Mouse (Mus musculus) midbrain, postnatal 0 days (tissue): Measurements from ENCODE around the gene Cfap299. TPM values are rescaled to one million over a fixed set of nuclear protein-coding genes. Genes with fewer than 3 reads are reported as not detected.

ENCODE experiments used
- ATAC-seq: fragments of 200-750 bp; cut with Nextera tagmentation; 2 replicates; pipeline ENCODE4 v1.8.0; 2017; ENCODE audit warnings: moderate number of reproducible peaks, mild to moderate bottlenecking, moderate TSS enrichment, moderate library complexity; ENCODE audit not compliant: low FRiP score
- DNase-seq: peaks from one replicate; pipeline ENCODE4 v3.0.0-alpha.2; 2015; ENCODE audit warnings: low spot score
- H3K27ac ChIP-seq: fragments of 300-500 bp; sonication (generic); 2 replicates; pipeline ENCODE4 v1.5.1; 2014; ENCODE audit warnings: low read depth, mild to moderate bottlenecking, low read length, mixed read lengths
- H3K27me3 ChIP-seq: fragments of 300-500 bp; sonication (generic); 2 replicates; pipeline ENCODE4 v1.6.1; 2014; ENCODE audit warnings: low read length, control low read depth, mixed read lengths; ENCODE audit not compliant: insufficient read depth
- H3K36me3 ChIP-seq: fragments of 300-500 bp; sonication (generic); 2 replicates; pipeline ENCODE4 v1.6.1; 2014; ENCODE audit warnings: low read length, control low read depth, mixed read lengths; ENCODE audit not compliant: insufficient read depth
- H3K4me1 ChIP-seq: fragments of 300-500 bp; sonication (generic); 2 replicates; pipeline ENCODE4 v1.6.1; 2014; ENCODE audit warnings: mild to moderate bottlenecking, control low read depth, antibody characterized with exemption, low read length, mixed read lengths; ENCODE audit not compliant: insufficient read depth
- H3K4me2 ChIP-seq: fragments of 300-500 bp; sonication (generic); 2 replicates; pipeline ENCODE4 v1.6.1; 2014; ENCODE audit warnings: low read depth, mild to moderate bottlenecking, low read length, mixed read lengths; ENCODE audit not compliant: poor library complexity, severe bottlenecking
- H3K4me3 ChIP-seq: fragments of 300-500 bp; sonication (generic); 2 replicates; pipeline ENCODE4 v1.5.1; 2014; ENCODE audit warnings: low read depth, mild to moderate bottlenecking, low read length, moderate library complexity
- H3K9ac ChIP-seq: fragments of 300-500 bp; sonication (generic); replicated peaks from 2 replicates; pipeline ENCODE4 v1.6.1; 2014; ENCODE audit warnings: mild to moderate bottlenecking, low read length, moderate library complexity, mixed read lengths; ENCODE audit not compliant: poor library complexity, severe bottlenecking
- H3K9me3 ChIP-seq: fragments of 300-500 bp; sonication (generic); 2 replicates; pipeline ENCODE4 v1.6.1; 2016; ENCODE audit warnings: low read length, control low read depth
- CTCF ChIP-seq: IDR thresholded peaks from 2 replicates; pipeline ENCODE4 v1.5.1; 2016; ENCODE audit warnings: antibody characterized with exemption, mild to moderate bottlenecking
- WGBS: fragments of 180-500 bp; shearing (Covaris S2); extraction: QIAGEN DNeasy Blood & Tissue Kit; methylation state at CpG from one replicate; pipeline ENCODE4 v1.1.7; 2014; 5-methylcytosine and 5-hydroxymethylcytosine counted together
- polyA plus RNA-seq: library from polyadenylated mRNA; unstranded; fragments of >200 nt; fragmentation: Nextera tagmentation; extraction: Ambion mirVana; gene quantifications from 2 replicates; pipeline ENCODE4 v1.2.1, GENCODE M21; 2015
- total RNA-seq: library from RNA; depleted of rRNA; stranded (reverse); fragments of >200 nt; gene quantifications from 2 replicates; pipeline ENCODE4 v1.2.3, GENCODE M21; 2014

Cfap299 gene
- total and polyA plus RNA-seq, 2 experiments from 2014 or later, result 1.5 to 3.4 TPM

- no peak for ATAC-seq
- no peak for DNase-seq
- Histone ChIP-seq H3K27ac (no peak overlapping the region), H3K4me1 (no peaks in the 10 kb centered on the region), H3K9ac (no peak overlapping the region), H3K27me3 (no peaks in the 10 kb centered on the region), H3K9me3 (no peaks in the 10 kb centered on the region), H3K36me3 (no peaks in the 10 kb centered on the region), H3K4me3 (no peak overlapping the region), H3K4me2 (no peak overlapping the region)
- TF ChIP-seq CTCF, result no peak
- 89% methylated on average over 3 of the region's 3 CpGs for WGBS
Measured at GRCm38 (mm10) chr5:98476539-98476938, 147.4 kb downstream of the Cfap299 start.

GRCm38 (mm10) chr5:98477261-98477660 is 148.2 kb downstream of the Cfap299 start:
- Histone ChIP-seq H3K4me3 (no peak overlapping the region), H3K27ac (no peak overlapping the region), H3K9ac (no peak overlapping the region), H3K4me1 (no peaks in the 10 kb centered on the region), H3K27me3 (no peaks in the 10 kb centered on the region), H3K36me3 (no peaks in the 10 kb centered on the region), H3K4me2 (no peak overlapping the region), H3K9me3 (no peaks in the 10 kb centered on the region)
- 85% methylated on average over 8 of the region's 8 CpGs for WGBS
- DNase-seq (no peak), ATAC-seq (no peak)
- TF ChIP-seq CTCF, result no peak

GRCm38 (mm10) chr5:98483507-98483906 is 154.4 kb downstream of the Cfap299 start:
- H3K9ac ChIP-seq, result no peak overlapping the region
- DNase-seq, result no peak
- no peaks in the 10 kb centered on the region for H3K27me3 ChIP-seq
- H3K4me3 ChIP-seq, result no peak overlapping the region
- 66% methylated on average over 5 of the region's 5 CpGs for WGBS
- H3K27ac ChIP-seq, result no peak overlapping the region
- no peak for TF ChIP-seq CTCF
- H3K36me3 ChIP-seq, result no peaks in the 10 kb centered on the region
- H3K4me2 ChIP-seq, result no peak overlapping the region
- no peaks in the 10 kb centered on the region for H3K4me1 ChIP-seq
- ATAC-seq, result no peak
- no peaks in the 10 kb centered on the region for H3K9me3 ChIP-seq

GRCm38 (mm10) chr5:98485189-98485588 is 156.1 kb downstream of the Cfap299 start:
- TF ChIP-seq CTCF, result no peak
- 89% methylated on average over 1 of the region's 1 CpGs for WGBS

GRCm38 (mm10) chr5:98498317-98498716 is 169.2 kb downstream of the Cfap299 start:
- H3K4me1 ChIP-seq, result no peaks in the 10 kb centered on the region
- 86% methylated on average over 4 of the region's 4 CpGs for WGBS

More at GRCm38 (mm10) chr5:98485189-98485588, 156.1 kb downstream of the Cfap299 start:
- ATAC-seq, result no peak
- no peak overlapping the region for H3K9ac ChIP-seq
- no peaks in the 10 kb centered on the region for H3K36me3 ChIP-seq
- no peak overlapping the region for H3K4me3 ChIP-seq
- no peaks in the 10 kb centered on the region for H3K27me3 ChIP-seq
- no peak overlapping the region for H3K4me2 ChIP-seq
- no peak for DNase-seq
- H3K4me1 ChIP-seq, result no peaks in the 10 kb centered on the region
- no peak overlapping the region for H3K27ac ChIP-seq
- no peaks in the 10 kb centered on the region for H3K9me3 ChIP-seq

GRCm38 (mm10) chr5:98516214-98516613 is 187.1 kb downstream of the Cfap299 start:
- Histone ChIP-seq H3K9ac (no peak overlapping the region), H3K27ac (no peak overlapping the region), H3K27me3 (no peaks in the 10 kb centered on the region), H3K4me1 (no peaks in the 10 kb centered on the region), H3K4me3 (no peak overlapping the region), H3K9me3 (no peaks in the 10 kb centered on the region), H3K36me3 (no peaks in the 10 kb centered on the region), H3K4me2 (no peak overlapping the region)
- ATAC-seq (no peak), DNase-seq (no peak)
- WGBS, result 93% methylated on average over 7 of the region's 7 CpGs
- TF ChIP-seq CTCF, result no peak

More at GRCm38 (mm10) chr5:98498317-98498716, 169.2 kb downstream of the Cfap299 start:
- Histone ChIP-seq H3K9ac (no peak overlapping the region), H3K9me3 (no peaks in the 10 kb centered on the region), H3K4me3 (no peak overlapping the region), H3K36me3 (no peaks in the 10 kb centered on the region), H3K27me3 (no peaks in the 10 kb centered on the region), H3K4me2 (no peak overlapping the region), H3K27ac (no peak overlapping the region)
- TF ChIP-seq CTCF, result no peak
- DNase-seq, result no peak
- no peak for ATAC-seq
